Mouse (Mus musculus) urinary bladder, postnatal 10 days (tissue): ENCODE data around the gene Arhgef25.
"Not testable (repeated sequence)": the region's sequence is repeated elsewhere in the genome, so short reads cannot be mapped to it uniquely, and the experiment has no call there.

Source experiments
- DNase-seq: peaks from one replicate; pipeline ENCODE4 v3.0.0; 2022; ENCODE audit warnings: low spot score

Arhgef25 gene

DNA sequence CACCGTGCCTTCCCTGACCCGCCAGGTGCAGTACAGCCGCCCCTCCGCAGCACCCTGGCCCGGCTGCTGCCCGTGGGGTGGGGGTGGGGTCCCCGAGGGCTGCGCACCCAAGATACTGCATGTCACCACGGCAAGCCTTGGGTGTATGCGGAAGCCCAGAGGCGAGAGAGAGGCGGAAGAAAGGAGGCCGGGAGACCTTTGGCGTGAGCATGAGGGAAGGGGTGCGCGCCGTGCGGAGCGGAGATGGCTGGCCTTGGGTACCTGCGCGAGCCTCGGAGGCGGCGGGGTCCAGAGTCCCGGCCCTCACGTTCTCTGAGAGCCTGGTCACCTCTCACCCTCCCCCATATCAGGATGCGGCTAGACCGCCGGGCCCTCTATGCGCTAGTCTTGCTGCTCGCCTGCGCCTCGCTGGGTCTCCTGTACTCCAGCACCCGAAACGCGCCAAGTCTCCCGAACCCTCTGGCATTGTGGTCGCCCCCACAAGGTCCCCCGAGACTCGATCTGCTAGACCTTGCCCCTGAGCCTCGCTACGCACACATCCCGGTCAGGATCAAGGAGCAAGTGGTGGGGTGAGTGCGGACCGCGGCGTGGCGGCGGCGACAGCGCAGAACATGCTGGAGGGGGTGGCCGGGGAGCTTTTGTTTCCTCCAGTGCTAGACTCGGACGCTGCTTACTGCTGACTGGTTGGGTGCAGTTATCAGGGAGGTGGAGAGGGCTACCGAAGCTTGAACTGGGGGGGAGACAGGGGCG, 24.1 kb downstream of the Arhgef25 start:
- no peak for DNase-seq

GRCm38 (mm10) chr10:127165354-127165653, 24.6 kb downstream of the Arhgef25 start:
- no peak for DNase-seq

DNA sequence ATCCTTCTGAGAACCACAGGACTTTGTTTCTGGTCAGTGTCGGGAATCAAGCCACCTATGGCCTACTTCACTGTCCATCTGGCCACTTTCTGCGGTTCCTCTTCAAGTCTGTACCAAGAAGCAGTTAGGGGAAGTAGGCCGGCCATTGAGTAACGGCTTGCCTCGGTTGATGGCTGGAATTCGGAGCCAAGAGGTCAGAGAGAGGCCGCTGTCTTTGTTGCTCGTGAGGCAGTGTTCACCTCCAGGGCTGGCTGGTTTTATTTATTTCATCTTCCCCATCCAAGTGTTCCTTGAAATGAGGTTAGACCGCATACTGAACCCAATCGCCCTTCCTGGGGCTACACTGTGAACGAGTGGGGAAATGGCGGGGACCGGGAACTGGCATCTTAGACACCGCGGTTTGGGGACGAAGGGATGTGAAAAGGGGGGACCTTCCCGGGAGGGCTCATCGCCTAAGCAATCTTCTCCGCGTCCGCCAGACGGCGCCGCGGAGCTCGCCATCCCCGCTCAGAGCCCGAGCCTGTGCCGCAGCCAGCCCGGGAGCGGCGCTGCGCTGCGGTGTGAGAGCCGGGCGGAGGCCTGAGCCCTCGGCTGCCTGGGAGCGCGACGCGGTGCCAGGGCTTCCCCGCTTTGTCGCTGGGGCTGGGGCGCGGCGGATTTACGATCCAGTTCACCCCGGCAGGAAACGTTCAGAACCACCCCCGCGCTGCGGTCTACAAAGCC, 25.1 kb downstream of the Arhgef25 start, which contains the start of gene B4galnt1:
Gene B4galnt1, plus strand, starts transcription at position 595 of the 723 bp plus-strand sequence.
- no peak for DNase-seq

- DNase-seq, result no peak
Observed at GRCm38 (mm10) chr10:127164190-127164589, 25.7 kb downstream of the Arhgef25 start.

GRCm38 (mm10) chr10:127162771-127163261, 27.1 kb downstream of the Arhgef25 start:
- DNase-seq, result not testable (repeated sequence)

GRCm38 (mm10) chr10:127160728-127161127, 29.2 kb downstream of the Arhgef25 start:
- no peak for DNase-seq

DNA sequence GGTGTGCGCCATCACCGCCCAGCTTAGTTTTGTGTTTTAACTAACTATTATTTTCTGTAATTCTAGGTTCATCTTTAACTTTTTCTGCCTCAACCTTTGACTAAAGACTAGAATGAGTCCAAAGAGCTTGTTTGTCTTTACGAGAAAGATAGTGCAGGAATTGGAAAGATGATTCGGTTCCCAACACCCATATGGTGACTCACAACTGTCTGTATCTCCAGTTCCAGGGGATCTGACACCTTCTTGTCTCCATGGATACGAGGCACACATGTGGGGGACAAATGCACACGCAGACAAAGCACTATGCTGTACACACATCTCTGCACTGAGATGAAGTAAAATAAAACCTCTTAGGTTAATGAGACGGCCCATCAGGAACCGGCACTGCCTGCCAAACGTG, 29.8 kb downstream of the Arhgef25 start:
- DNase-seq, result no peak

GRCm38 (mm10) chr10:127158471-127158870, 31.4 kb downstream of the Arhgef25 start:
- no peak for DNase-seq

GRCm38 (mm10) chr10:127156511-127156910, 33.4 kb downstream of the Arhgef25 start:
- no peak for DNase-seq

DNA sequence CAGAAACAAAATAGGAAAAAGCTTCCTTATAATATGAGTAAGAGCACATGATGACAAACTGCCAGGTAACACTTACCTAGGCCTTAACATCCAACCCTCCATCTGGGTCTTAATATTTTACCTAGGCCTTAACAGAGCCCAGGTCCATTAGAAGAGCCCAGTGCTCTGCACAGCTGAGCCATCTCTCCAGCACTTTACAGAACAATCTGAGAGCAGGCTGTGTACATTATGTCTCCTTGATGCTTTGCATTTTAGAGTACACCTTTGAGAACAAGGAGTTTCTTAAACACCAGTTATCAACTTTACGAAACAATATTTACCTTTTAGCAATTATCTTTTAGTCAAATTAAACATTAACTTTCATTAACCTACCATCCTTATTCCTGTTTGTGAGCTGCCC, 33.8 kb downstream of the Arhgef25 start:
- no peak for DNase-seq

- no peak for DNase-seq
Observed at GRCm38 (mm10) chr10:127154652-127155051, 35.2 kb downstream of the Arhgef25 start.

DNA sequence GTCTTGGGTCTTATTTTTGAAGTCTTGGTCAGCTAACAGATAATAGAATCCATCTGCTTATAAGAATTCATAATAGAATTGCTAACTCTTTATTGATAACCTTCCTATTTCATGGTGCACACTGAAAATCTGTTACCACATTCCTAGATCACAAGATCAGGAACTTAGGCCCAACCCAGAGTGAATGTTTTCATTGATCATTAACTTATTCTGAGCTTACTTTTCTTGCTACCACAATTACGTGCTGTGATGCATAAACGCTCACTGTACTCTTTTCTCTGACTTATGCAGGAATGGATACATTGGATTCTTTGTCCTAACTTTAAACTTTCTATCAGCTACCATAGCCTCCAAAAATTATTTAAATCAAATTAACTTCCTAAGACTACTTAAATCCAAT, 35.6 kb downstream of the Arhgef25 start:
- no peak for DNase-seq

DNA sequence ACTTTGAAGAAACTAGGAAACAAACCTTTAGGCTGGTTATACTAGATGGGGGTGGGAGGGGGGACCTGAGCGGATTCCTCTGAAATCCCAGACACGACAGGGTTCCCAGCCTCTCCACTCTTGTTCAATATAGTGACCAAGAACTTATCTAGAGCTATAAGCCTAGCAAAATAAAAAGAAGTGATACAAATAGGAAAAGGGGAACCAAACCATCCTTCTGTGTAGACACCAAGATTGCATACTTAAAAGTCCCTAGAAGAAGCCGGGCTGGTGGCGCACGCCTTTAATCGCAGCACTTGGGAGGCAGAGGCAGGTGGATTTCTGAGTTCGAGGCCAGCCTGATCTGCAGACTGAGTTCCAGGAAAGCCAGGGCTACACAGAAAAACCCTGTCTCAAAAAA, 36.6 kb downstream of the Arhgef25 start:
- no peak for DNase-seq

DNA sequence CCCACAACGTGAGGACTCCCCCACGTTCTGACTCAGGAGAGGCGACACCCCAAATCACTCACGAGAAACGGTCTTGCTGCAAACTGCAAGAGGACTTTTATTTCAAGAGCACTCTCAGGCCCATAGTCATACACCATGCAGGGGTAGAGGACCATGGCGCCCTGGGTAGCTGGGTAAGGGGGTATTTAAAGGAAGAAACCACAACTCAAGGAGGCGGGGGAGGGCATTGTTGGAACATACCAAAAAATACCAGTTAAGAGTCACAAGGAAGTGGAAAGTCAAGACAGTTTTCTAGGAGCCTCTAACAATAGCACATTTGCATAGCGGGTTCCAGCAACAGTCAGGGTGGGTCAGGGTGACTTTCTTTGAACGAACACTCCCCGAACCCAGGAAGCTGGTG, 37.3 kb downstream of the Arhgef25 start:
- DNase-seq, result not testable (repeated sequence)

DNA sequence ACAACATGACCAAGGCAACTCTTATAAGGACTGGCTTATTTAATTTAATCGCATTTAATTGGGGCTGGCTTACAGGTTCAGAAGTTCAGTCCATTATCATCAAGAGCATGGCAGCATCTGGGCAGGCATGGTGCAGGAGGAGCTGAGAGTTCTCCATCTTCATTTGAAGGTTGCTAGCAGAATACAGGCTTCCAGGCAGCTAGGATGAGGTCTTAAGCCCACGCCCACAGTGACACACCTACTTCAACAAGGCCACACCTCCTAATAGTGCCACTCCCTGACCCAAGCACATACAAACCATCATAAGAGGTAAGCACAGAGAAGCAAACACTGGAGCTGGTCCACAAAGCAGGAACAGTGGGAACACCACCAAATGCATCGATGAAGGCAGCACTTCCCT, 38.6 kb downstream of the Arhgef25 start:
- DNase-seq, result not testable (repeated sequence)

- no peak for DNase-seq
Observed at GRCm38 (mm10) chr10:127150471-127150872, 39.4 kb downstream of the Arhgef25 start.

GRCm38 (mm10) chr10:127147135-127147534, 42.7 kb downstream of the Arhgef25 start:
- DNase-seq, result no peak

- no peak for DNase-seq
Observed at GRCm38 (mm10) chr10:127145303-127145702, 44.6 kb downstream of the Arhgef25 start.

DNA sequence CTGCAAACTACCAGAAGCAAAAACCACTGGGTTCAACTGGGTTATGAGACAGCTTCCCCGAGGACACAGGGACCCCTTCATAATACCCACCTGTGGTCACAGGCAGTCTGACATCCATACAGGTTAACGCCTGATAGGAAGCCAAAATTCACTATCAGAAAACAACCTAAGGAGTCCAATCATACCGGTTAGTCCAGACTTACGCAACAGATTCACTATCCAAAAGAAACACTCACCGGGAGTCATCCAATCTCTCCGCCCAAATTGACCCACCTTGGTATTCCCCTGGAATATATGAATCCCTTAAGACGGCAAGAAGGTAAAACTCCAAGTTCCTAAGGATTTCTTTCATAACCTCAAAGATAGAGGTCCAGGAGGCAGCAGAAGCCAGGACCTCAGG, 45.3 kb downstream of the Arhgef25 start:
- DNase-seq, result no peak

DNA sequence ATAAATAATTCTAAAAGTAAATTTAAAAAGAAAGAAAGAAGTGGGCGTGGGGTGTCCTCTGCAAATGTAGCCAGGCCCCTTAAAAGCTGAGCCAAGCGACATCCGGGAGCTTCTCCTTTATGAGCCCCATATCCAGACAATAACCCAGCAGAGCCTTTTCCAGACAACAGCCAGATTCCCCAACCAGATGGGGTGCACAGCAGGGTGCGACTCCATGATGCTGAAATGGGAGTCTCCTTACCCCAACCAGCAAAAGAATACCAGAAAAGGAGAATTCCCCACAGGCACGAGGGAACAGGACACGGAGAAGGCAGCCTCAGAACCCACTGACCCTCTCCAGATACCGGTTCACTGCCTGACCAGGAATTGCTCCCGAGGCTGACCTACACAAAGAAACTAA, 46.7 kb downstream of the Arhgef25 start:
- DNase-seq, result no peak

DNA sequence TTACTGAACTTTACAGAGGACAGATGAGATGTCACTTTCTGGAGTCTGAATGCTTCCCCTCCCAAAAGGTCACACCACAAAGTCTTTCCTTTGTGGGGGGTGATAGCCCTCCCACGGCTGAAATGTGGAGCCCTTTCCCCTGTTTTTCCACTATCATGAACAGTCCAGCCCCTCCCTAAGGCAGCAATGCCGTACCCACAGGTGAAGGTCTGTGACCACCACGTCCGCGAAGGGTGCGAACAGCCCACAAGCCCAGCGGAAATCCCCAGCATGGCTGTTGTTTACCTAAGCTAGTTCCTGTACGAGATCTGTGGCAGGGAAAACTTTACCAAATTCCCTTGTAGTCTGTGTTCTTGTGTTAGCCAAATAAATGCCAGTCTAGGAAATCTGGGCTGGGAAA, 48.4 kb downstream of the Arhgef25 start:
- no peak for DNase-seq

DNA sequence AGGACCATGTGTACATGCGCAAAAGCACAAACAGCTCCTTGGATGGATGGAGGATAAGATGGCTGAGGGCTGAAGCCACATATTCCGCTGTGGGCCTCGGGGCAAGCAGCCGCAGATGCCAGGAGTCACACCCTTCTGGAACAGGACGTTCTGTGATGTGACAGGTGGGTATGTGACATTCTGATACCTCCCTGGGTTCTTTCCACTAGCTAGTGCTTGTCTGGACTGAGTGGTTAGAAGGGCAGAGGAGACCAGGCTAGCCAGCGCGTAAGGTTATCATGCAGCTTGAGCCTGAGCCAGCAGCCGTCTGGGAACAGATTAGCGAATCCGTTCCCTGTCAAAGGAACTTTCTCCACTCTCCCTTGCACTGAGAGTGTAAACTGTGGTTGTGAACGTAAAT, 48.9 kb downstream of the Arhgef25 start:
- no peak for DNase-seq

GRCm38 (mm10) chr10:127138328-127139141, 51.3 kb downstream of the Arhgef25 start:
- DNase-seq, result no peak
